Mouse (Mus musculus) heart, adult 18-20 months (tissue): ENCODE data around the gene Glyctk. TPM values are rescaled to one million over a fixed set of nuclear protein-coding genes. Genes with fewer than 3 reads are reported as not detected.
"Not testable (repeated sequence)": the region's sequence is repeated elsewhere in the genome, so short reads cannot be mapped to it uniquely, and the experiment has no call there.

Experiments used
- DNase-seq, 2 experiments: peaks; one replicate each; pipeline ENCODE4 v3.0.0; 2021 to 2022; ENCODE audit warnings: mixed read lengths in 1 of 2
- total RNA-seq, 2 experiments: library from RNA; stranded (reverse); gene quantifications; 2 replicates each; pipeline ENCODE4 v1.2.3; 2021

Glyctk gene
- total RNA-seq, 2 experiments from 2014 or later: 2.5 to 2.9 TPM

DNA sequence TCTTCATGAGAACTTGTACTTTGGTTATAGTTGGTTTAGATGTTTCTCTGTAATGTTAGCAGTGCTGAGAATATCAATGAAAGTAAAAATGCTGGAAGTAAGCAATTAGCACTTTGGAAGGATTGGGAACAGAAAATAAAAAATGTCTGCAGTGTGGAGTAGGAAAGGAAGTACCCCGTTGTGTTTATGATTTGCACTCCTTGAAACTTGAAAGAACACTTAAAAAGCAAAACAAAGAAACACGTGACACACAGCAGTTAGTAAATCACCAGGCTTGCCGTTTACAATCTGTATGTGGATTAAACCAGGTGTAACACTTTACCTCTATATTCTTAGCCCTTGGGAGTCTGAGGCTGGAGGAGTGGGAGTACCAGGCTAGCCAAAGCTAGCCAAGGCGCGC, 18.8 kb upstream of the Glyctk start:
- DNase-seq: no peak

DNA sequence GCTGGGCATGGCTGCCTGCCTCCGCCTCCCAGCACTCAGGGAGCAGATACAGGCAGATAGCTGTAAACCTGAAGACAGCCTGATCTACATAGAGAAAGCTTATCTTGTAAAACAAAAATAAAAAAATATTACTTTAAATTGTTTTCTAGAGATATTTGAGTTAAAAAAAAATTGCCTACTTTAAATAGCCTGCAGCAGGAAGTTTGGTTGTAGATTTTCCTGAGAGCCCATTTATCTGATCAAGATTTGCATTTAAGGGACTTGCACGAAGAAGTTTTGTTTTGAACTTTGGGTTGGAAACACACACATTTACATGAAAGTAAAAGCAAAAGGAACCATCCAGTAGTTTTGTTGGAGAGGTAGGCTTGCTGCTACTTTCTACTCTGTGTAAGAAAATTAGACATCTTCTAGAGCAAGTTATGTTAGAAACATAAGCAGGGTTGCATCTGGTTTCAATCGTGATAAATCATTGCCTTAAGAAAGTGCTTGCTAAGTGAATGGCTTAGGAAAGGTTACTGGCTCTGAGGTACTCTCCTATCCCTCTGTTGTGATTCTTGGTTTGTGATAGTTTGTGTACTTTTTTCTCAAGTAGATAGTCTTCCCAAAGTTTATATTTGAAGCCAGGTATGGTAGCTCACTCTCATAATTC, 17.7 kb upstream of the Glyctk start:
- DNase-seq: no peak

DNA sequence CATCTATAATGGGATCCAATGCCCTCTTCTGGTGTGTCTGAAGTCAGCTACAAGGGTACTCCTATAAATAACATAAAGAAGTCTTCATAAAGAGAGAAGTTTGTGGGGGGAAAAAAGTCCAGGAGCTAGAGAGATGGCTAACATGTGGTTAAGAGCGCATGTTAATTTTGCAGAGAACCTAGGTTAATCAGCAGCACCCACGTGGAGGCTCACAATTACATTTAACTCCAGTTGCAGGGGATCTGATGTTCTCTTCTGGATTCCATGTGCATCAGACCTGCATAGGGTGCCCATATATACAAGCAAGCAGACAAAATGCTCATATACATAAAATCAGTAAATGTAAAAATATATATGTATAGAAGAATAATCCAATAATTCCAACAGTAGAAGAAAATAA, 15.4 kb upstream of the Glyctk start:
- no peak for DNase-seq

DNA sequence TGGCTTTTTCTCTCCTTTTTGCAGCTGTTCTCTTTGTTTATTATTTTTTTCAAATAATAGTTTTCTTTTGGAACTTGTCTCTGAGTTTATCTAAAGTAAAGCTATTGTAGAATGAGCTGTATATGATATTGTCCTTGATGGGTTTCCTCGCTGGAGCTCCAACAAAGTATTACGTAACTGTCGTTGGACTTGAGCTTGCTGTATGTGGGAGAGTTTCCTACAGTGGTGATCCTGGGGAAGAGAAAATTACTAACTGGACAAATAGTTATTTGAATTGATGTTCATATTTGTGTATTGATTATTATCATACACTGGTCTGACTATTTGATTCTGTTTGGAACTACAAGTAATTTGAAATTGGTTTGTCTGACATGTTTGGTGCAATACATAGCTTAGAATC, 14.6 kb upstream of the Glyctk start:
- DNase-seq: peak in 1 of 2 experiments; percentile 36

DNA sequence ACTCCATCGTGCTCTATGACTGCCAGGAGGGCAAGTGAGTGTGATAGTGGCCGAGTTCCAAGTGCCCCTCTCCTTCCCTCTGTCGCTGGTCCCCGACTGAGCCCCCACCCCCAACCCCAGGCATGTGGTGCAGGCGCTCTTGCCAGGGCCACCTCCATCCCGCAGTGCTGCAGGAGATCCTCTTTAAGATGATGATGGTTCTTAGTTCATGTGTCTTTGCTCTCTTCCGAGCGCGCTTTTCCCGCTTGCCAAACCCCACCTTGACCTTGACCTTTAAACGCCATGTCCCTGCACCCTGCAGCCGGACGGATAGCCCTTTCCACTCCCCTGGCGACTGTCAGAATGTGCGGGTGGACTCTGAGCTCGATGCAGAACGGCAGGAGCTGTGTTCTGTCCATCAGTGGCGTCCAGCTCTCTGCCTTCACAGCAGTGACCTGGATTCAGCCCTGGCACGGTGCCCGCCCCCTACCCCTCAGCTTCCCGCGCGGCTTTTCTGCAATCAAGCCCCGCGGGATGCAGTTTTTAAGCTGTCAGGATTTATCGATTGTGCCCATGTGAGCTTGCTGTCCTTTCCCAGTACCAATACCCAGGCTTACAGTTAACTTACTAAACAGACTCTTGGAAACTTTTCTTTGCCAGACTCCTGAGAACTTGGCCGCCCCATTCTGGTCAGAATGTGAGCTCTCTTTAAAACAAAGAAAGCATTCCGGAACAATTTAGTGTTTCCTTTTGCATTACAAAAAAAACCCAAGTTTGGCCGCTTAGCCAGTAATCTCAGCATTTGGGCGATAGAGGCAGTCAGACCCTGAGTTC, 13.6 kb upstream of the Glyctk start:
- DNase-seq: peak; percentile 71 to 81

DNA sequence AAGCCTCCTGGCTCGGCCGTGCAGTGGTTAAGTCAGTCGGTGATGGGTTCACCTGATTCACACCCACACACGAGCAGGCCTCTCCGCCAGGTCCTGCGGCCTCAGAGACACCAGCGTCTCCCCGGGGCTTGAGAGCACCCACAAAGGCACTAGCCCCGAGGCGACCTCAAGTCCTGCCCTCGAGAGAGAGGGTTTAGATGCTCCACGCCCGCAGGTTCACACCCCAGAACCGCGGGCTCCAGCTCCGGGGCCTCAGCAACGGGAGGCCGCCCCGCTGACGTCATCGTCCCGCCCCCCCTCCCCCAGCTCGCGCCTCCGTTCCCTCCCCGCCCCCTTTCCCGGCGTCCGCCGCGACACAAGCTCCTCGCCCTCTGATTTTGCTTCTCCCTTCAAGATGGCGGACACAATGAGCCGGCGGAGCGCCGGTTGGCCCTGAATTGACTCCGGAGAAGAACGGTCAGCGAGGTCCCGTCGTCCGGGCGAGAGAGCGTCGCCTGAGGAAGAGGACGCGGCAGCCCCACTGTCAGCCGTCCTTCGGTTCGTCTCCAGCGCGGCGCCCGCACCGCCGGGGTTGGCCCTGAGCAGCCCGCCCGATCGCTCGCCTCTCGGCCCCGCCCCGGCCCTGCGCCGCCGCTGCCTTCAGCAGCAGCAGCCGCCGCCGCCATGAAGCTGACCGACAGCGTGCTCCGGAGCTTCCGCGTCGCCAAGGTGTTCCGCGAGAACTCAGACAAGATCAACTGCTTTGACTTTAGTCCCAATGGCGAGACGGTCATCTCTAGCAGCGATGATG, 12.8 kb upstream of the Glyctk start, which contains the start of gene Wdr82:
Gene Wdr82 (plus strand): TSS at position 373 of the 790 bp plus-strand sequence.
- DNase-seq: peak; percentile 94

DNA sequence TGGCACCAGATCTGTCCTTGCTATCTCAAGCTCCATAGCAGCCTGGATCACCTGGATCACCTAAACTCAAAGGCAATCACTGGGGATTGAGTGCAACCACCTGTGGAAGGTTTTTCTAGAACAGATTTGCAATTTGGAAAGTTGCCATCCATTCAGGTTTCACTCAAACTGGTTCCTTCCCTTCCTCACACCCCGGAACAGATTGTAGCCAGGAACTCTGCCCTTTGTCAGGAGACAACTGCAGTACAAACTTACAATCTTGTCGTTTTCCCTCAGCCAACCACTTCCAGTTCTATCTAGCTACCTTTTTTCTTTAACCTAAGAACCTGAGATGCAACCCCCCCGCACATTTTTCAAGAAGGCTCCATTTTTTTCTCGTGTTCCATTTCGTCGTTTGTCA, 12.0 kb upstream of the Glyctk start:
- DNase-seq: no peak

DNA sequence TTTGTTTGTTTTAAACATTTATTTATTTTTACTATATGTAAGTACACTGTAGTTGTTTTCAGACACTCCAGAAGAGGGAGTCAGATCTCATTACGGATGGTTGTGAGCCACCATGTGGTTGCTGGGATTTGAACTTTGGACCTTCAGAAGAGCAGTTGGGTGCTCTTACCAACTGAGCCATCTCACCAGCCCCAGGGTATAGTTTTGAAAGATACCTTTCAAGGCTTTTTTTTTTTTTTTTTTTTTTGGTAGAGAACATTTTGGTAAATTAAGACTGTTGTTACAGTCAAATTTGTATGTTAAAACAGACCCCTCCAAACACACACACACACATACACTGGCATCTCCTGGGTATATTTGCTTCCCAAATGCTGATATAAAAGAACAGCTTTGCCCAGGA, 11.1 kb upstream of the Glyctk start:
- not testable (repeated sequence) for DNase-seq

DNA sequence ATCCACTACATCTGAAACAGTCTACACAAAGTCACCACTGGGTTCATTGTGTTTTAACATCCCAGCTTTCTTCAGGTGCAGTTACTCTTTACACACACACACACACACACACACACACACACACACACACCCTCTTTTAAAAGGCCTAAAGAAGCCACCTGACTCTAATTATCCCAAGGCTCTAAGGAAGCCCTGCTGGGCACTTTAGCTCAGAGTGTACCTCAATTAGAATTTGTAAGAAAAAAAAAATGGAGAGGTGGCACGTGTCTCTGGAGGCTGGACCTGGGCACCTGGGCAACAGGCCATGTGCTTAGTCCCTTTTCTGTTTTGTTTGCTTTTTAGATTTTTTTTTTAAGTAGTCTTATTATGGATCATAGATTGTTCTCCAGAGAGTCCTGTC, 9.8 kb upstream of the Glyctk start:
- no peak for DNase-seq

DNA sequence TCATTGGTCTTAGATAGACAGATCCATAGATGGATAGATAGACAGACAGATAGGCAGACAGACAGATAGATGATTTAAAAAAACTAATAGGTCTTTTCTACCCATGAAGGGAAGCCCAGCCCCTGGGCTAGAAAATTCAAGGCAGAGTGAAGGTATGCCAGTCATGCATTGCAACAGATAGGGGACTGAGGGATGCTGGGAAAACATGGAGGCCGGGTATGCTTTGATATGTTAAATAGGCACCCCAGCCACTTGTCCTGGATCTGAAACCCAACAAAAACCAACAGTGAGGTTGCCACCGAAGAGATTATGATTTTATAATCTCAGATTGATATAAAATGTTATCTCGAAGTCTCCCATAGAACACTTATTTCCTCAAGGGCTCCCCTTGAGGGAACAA, 9.3 kb upstream of the Glyctk start:
- DNase-seq: no peak

DNA sequence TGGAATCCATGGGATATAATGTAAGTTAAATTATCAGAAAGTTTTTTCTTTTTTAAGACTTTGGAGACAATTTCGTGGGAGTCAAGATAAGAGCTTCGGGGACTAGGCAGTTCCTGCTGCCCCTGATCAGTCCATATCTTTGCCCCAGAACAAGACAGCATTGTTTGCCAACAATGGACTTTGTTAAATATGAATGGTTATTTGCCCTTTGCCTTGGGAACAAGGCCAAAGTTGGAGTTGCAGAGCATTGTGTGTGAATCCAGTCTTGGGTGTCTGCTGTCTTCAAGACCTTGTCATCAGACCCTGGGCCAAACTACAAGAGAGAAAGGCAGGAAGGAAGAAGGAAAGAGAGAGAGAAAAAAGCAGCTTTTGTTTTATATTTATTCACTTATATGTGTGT, 8.8 kb upstream of the Glyctk start:
- no peak for DNase-seq

DNA sequence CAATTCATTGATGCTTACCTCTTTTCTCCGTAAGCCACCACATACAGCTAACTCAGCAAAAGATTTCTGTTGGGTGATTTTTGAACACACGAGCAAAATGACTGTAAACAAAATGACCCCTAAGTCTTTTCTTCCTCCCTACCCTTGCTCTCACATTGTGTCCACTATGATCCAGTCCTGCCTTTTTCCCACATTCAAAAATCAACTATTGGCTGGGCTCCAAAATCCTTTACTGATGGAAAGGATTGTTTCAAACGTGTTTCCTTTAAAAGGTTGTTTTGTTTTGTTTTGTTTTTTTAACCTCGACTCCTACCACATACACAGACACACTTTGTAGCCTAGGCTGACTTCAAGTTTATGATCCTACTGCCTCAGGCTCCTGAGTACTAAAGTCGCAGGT, 2.5 kb upstream of the Glyctk start:
- no peak for DNase-seq

DNA sequence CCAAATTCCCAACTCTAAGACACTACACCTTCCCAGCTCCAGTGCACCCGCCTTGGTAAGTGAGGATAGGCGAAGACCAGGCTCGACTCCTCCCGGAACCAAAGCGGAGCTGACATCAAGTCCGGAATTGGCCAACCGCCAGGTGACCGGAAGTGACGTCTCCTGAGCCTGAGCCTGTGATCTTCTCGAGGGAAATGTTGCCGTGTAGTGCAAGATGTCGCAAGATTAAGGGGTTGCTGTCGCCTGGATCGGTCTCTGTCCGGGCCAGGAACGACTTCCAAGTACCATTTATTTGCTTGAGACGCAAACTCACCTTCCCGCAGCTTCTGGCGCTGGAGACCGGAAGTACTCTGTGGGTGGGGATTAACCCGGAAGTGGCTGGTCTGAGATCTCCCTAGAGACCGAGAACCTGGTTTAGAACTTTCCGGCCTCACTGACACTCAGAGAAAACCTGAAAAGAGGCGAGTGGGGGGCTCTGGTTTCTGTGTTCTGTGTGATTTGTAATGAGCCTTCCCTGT, 1.9 kb upstream of the Glyctk start:
- DNase-seq: peak; percentile 96 to 99

DNA sequence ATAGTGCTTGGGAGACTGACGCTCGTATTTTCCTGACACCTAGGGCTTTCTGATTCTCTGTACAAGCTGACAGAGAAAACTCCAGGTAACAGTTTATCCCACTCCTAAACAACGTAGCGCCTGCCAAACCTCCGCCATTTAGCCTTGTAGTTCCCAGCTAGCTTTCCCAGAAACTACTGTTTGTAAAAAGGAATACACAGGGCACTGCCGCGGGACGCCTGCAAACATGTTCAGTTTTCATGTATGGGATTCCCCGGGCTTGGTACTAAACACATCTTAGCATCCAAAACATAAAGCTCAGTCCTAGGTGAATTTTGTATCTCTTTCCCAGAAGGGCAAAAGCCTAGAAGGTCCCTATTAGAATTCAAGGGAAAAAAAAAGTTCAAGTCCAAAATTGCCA, 1.3 kb upstream of the Glyctk start:
- no peak for DNase-seq

DNA sequence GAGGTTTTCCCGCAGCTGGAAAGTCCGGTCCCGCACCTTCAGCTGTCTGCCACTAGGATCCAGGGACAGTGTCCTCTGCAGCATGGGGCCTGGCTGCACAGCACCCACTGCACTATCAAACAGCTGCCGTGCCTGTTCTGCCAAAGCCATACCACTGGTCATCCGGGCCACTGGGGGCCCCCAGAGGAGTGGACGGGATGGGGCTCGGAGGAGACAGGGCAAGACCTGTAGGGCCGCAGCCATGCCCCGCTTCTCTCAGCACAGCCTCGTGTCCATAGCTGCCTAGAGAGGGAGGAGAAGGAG, 364 bp downstream of the Glyctk start:
- DNase-seq: no peak

DNA sequence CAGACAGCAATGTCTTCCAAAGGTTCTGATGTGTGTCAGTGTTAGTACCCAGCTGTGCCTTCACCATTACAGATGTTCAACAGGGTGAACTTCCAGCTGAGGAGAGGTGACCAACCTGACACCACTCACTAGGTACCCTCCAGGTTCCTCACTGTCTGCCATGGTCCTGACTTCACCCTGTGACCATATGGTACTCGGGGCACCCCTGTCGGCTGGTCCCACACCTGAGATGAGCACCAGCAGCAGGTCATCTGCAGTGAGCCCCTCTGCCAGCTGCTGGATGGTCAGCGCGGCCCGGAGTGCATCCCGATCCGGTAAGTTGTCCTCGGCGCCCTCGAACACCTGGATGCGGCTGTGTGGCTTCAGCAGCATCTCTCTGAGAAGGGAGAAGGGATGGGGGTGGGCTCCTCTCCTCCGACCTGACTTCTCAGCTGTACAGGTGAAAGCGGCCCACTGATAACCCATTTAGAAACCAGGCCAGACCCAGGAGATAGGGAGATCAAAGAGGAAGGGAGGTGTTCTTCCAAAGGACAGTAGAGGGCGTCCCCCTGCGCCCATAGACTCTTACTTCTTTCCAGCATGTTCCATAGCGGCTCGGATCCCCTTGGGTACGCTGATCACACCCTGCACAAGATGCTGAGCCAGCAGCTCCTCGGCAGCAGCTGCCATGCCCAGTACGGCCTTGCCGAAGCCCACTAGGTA, 866 bp downstream of the Glyctk start:
- DNase-seq: no peak

DNA sequence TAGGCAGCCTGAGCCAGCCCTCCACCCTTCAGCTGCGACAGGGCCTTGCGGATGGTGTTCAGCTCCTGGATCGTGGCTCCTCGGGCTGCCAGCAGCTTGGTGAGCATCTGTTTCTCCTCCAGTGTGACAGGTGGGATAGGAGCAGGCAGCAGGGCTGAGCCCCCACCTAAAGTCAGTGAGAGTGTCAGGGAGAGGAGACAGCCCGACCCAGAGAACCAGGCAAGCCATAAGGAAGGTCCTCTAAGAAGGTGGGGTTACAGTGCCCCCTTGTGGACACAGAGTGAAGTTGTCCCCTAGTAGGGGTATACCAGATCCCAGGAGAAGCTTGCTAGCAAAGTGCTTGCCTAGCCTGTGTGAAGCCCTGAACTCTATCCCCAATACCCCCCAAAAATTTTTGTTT, 1.5 kb downstream of the Glyctk start:
- peak; percentile 40 to 53 for DNase-seq

DNA sequence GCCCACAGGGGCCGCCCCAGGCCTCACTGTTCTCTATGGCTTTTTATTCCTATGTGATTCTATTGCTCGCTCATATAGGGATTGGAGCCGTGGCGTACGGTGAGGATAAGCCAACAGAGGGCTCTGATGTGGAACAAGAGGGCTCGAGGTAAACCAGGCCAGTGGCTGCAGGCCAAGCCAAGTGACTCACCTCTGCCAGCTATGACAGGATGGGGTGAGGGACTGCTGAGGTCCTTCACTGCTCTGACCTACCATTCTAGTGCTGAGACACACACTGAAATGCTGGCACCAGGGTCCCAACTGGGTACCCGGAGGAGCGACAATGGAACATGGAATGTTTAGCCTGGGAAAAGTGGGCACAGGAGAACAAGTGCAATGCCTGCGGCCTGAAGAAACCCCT, 3.8 kb downstream of the Glyctk start:
- no peak for DNase-seq

DNA sequence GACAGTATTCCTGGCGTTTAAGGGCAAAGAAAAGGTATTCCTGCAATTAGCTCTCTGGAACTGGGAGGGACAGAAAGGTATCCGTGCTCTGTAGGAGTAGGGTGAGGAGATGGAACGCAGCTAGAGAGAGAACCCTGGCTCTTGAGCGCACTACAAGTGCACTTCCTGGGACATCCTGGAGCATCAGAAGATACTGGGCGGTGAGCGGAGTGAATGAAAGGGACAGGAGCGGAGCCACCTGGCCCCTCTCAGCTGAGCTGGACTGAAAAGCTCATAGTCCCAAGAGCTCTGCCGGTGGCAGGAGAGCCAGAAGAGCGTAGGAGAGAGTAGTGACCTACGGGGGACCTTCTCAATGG, 8.6 kb downstream of the Glyctk start:
- DNase-seq: no peak

DNA sequence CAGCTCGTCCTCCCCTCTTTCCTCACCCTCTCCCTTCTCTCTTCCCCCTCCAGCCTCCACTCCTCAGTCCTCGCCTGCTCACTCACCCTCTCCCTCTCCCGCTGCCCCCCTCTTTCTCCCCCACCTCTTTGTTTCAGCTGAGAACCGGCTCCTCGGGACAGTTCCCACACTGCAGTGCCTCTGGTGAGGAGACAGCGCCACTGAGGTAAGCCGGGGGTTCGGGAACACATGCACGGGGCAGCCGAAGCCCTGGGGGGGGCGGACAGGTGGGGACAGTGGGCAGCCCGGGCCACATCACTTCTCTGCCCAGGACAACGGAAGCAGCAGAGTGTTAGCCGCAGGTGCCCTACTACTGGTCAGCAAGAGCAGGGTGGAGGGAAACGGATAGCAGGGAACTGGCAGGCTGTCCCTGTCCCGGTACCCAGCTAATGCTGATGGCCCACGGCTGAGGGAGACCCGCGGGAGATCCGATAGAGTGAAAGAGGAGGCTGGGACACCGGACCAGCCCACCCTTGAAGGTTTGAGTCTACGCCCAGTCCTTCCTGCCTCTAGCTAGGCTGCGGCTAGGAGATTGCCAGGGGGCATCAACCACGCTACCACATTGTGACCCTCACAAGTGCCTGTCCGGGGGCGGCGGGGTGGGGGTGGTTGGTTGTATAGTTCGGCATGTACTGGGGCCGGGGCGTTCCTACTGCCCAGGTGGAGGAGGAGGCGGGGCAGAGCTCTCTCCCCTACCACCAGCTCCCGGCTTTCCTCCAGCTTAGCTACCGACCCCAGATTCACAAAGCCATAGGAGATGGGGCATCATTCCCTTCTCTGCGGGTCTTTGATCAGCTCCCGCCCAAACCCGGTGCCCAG, 9.2 kb downstream of the Glyctk start:
- no peak for DNase-seq

DNA sequence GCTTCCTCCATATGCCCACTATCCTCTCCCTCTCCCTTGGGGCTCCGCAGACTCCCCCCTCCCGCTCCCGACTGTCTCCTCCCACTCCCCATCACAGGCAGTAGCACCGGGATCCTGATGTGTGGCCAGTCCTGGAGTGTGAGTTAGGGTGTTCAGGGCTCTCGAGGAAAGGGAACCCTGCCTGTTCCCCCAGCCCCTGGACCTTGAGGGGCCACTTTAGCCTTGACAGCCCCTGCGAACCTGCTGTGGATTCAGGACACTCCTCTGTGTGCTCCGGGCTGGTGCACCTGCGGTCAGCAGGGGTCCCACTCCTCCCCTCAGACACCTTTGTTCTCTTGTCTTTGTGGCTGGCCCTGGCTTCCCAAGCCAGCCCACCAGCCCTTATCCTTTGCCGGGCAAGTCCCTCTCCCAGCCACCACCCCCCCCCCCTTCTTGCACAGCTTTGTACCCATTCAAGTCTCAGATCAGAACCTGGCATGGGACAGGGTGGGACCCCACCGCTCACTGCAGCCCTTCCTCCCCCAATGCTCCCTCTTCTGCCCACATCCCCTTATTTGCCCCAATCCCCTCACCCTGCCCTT, 10.0 kb downstream of the Glyctk start:
- no peak for DNase-seq
